8 mouse cellular contexts compared by ENCODE assay signal in the genomic region with DNA sequence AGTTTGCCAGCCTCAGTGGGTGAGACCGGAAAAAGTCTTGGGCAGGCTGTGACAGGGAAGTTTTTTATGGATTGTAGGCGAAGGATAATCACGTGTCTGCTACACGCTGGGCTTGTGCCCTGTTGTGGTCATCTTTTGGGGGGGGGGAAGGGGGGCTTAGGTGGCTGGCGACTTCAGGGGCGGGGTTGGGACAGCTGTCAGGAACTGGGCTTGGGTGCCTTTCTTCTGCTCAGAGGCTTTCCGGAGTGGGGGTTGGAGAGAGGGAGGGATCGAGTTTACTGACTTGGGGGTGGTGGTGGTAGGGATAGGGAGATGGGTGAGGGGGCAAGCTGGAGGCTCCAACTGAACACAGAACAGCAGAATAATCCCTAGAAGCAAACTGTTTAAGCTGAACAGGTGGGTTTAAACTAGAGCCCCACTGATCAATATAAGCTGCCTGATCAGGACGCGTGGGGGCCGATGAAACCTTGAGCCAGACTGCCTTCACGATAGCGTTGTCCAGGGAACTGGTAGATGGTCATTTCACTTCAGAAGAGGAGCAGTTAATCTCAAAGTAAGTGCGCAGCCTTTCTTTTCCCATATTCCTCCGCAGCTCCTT.
DNase-seq lines count a peak whose midpoint lies in the region; ATAC-seq and TF ChIP-seq lines count a peak whose summit lies in the region.

No protein-coding gene starts in this region.

- H3K9ac ChIP-seq in liver, adult 2 months (ENCODE audit: low read depth, low read length): 0 out of 2 replicates have a peak overlapping the region, but pooled peaks have one; percentile 49
- peak overlapping the region; percentile 27; the same call in 1 of the 2 replicates for H3K9ac ChIP-seq in intestine, embryonic 16.5 days (ENCODE audit: low read depth, low read length)
- H3K9ac ChIP-seq in midbrain, embryonic 15.5 days: no peak overlapping the region; the same call in 1 of the 2 replicates

- H3K4me3 ChIP-seq in liver, adult 2 months (ENCODE audit: insufficient read depth, low read depth, low read length): no peak overlapping the region
- peak overlapping the region; percentile 48 for H3K4me3 ChIP-seq in forebrain, embryonic 10.5 days
- peak overlapping the region; percentile 32 for H3K4me3 ChIP-seq in intestine, embryonic 16.5 days (ENCODE audit: low read length)
- peak overlapping the region; percentile 31 for H3K4me3 ChIP-seq in midbrain, embryonic 15.5 days

- H3K36me3 ChIP-seq in liver, adult 2 months (ENCODE audit: control insufficient read depth, insufficient read depth, low read length): no peaks in the 10 kb centered on the region
- no peaks in the 10 kb centered on the region for H3K36me3 ChIP-seq in forebrain, embryonic 10.5 days (replicated peaks)
- no peaks in the 10 kb centered on the region for H3K36me3 ChIP-seq in intestine, embryonic 16.5 days (ENCODE audit: control insufficient read depth, insufficient read depth, low read length)
- no peaks in the 10 kb centered on the region for H3K36me3 ChIP-seq in midbrain, embryonic 15.5 days (replicated peaks)

- no peaks in the 10 kb centered on the region; the same call in 1 of the 2 replicates for H3K4me1 ChIP-seq in liver, adult 2 months (ENCODE audit: control insufficient read depth, insufficient read depth, low read length)
- H3K4me1 ChIP-seq in forebrain, embryonic 10.5 days: peaks cover 13% of the 10 kb centered on the region
- H3K4me1 ChIP-seq in intestine, embryonic 16.5 days (ENCODE audit: control insufficient read depth, insufficient read depth, low read length): peaks cover 6% of the 10 kb centered on the region; the same call in 1 of the 2 replicates
- peaks cover 8% of the 10 kb centered on the region for H3K4me1 ChIP-seq in midbrain, embryonic 15.5 days

- no peak for TF ChIP-seq CTCF in liver, adult 2 months (IDR thresholded peaks at IDR 0.05; ENCODE audit: low read depth, low read length)

- TF ChIP-seq POLR2A in liver, adult 2 months (IDR thresholded peaks at IDR 0.05; ENCODE audit: extremely low read depth, insufficient read depth, low read length): no peak

- H3K4me2 ChIP-seq in intestine, embryonic 16.5 days (ENCODE audit: low read depth, low read length): peak overlapping the region; percentile 61
- H3K4me2 ChIP-seq in midbrain, embryonic 15.5 days: peak overlapping the region; percentile 64

- WGBS in liver, adult 2 months: 11% methylated on average over 15 of the region's 15 CpGs
- 7% methylated on average over 15 of the region's 15 CpGs for WGBS in forebrain, embryonic 10.5 days
- WGBS in intestine, embryonic 16.5 days: 6% methylated on average over 15 of the region's 15 CpGs
- 6% methylated on average over 15 of the region's 15 CpGs for WGBS in midbrain, embryonic 15.5 days

- no peaks in the 10 kb centered on the region for H3K27me3 ChIP-seq in liver, adult 2 months (ENCODE audit: control insufficient read depth, insufficient read depth, low read length)
- H3K27me3 ChIP-seq in forebrain, embryonic 10.5 days (ENCODE audit: poor library complexity, severe bottlenecking): no peaks in the 10 kb centered on the region
- no peaks in the 10 kb centered on the region for H3K27me3 ChIP-seq in intestine, embryonic 16.5 days (replicated peaks; ENCODE audit: control insufficient read depth, insufficient read depth, low read length)
- no peaks in the 10 kb centered on the region for H3K27me3 ChIP-seq in midbrain, embryonic 15.5 days (replicated peaks)

- H3K27ac ChIP-seq in liver, adult 2 months (replicated peaks; ENCODE audit: insufficient read depth, low read depth, low read length): no peak overlapping the region
- no peak overlapping the region for H3K27ac ChIP-seq in forebrain, embryonic 10.5 days
- H3K27ac ChIP-seq in intestine, embryonic 16.5 days (ENCODE audit: low read length): no peak overlapping the region
- no peak overlapping the region for H3K27ac ChIP-seq in midbrain, embryonic 15.5 days

- ATAC-seq in intestine, embryonic 16.5 days: no peak
- ATAC-seq in midbrain, embryonic 15.5 days (replicated peaks): no peak; the same call in 1 of the 2 replicates
- no peak for ATAC-seq in cerebellum, adult (ENCODE audit: insufficient number of reproducible peaks, low FRiP score, low TSS enrichment)

- no peak for DNase-seq in liver, adult 2 months (ENCODE audit: extremely low read depth, low read depth, low spot score)
- DNase-seq in liver: no peak
- peak; percentile 20 for DNase-seq in forebrain, embryonic 10.5 days (ENCODE audit: extremely low spot score, low spot score)
- no peak for DNase-seq in thymus, postnatal 10 days (ENCODE audit: low spot score in 2 of 2)
- no peak for DNase-seq in urinary bladder, postnatal 36 days (ENCODE audit: low spot score in 2 of 2)

- H3K79me2 ChIP-seq in liver, adult 2 months (ENCODE audit: control insufficient read depth, insufficient read depth, low read length): no peaks in the 10 kb centered on the region

- H3K9me3 ChIP-seq in forebrain, embryonic 10.5 days: no peaks in the 10 kb centered on the region
- H3K9me3 ChIP-seq in intestine, embryonic 16.5 days (ENCODE audit: control insufficient read depth, low read length): no peaks in the 10 kb centered on the region
- no peaks in the 10 kb centered on the region for H3K9me3 ChIP-seq in midbrain, embryonic 15.5 days
